8 mouse cellular contexts compared by ENCODE assay signal in the genomic region with DNA sequence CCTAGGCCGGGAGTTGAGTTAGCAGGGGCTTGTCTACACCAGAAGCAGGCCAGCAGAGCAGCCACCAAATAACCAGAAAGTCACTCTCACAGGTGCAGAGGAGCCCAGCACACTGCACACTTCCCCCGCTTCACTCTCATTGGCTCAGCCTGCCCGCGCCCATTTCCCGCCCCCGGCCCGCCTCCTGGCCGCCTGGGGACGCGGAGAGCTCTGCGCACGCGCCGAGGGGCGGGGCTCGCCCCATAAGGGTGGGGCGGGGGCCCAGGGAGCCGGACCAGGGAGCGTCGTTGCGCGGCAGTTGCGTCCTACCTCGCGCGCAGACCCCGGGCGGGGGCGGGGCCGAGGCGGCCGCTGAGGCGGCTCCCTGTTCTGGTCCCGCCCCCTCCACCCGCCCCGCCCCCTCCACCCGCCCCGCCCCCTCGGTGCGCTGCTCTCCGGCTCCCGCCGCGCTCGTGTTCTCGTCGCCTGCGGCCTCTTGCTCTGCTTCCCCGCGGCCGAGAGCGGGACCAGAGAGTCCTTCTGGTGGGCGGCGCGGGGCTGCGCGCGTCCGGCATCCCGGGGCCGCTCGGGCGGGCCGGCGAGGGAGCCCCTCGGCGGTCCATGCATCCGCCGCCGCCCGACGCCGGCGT. TPM values are rescaled to one million over a fixed set of nuclear protein-coding genes. Genes with fewer than 3 reads are reported as not detected.
A peak's percentile ranks its signal among the peaks of the same experiment; 100 is the strongest.
DNase-seq lines count a peak whose midpoint lies in the region; ATAC-seq and TF ChIP-seq lines count a peak whose summit lies in the region.

A gene (plus strand): TSS at position 264 of the 629 bp plus-strand sequence.

- H3K4me2 ChIP-seq in lung, embryonic 15.5 days = peak within 1 kb of the TSS; percentile 99

- TF ChIP-seq POLR2A in MEL (IDR thresholded peaks at IDR 0.05; ENCODE audit: control insufficient read depth in 1 of 2, insufficient read depth in 1 of 2, low read depth in 1 of 2, low read length in 2 of 2, poor library complexity in 1 of 2) = peak in 1 of 2 experiments; percentile 38; a peak in 1 of 4 replicates
- no peak for TF ChIP-seq POLR2A in thymus, adult 2 months (IDR thresholded peaks at IDR 0.05; ENCODE audit: control insufficient read depth, extremely low read depth, insufficient read depth, low read length, poor library complexity)

- peaks cover 0 to 2% of the 10 kb centered on the region in 2 experiments; a peak in 1 of 4 replicates for H3K27me3 ChIP-seq in MEL (ENCODE audit: control insufficient read depth in 1 of 2, insufficient read depth in 2 of 2, low read length in 2 of 2)
- H3K27me3 ChIP-seq in hindbrain, embryonic 10.5 days (ENCODE audit: insufficient read depth, poor library complexity, severe bottlenecking) = peaks cover 15% of the 10 kb centered on the region
- peaks cover 15% of the 10 kb centered on the region for H3K27me3 ChIP-seq in lung, embryonic 15.5 days
- H3K27me3 ChIP-seq in thymus, adult 2 months (ENCODE audit: control insufficient read depth, insufficient read depth, low read length) = peaks cover 4% of the 10 kb centered on the region

- no peak for TF ChIP-seq CTCF in MEL (IDR thresholded peaks at IDR 0.05 in 2 of 3, conservative IDR thresholded peaks at IDR 0.05 in 1 of 3; ENCODE audit: control insufficient read depth in 1 of 3, insufficient read depth in 1 of 3, low read depth in 2 of 3, low read length in 3 of 3, poor library complexity in 1 of 3, severe bottlenecking in 1 of 3)
- no peak for TF ChIP-seq CTCF in thymus, adult 2 months (IDR thresholded peaks at IDR 0.05; ENCODE audit: borderline replicate concordance, control insufficient read depth, extremely low read depth, insufficient read depth, low read length, poor library complexity)

- ATAC-seq in lung, embryonic 15.5 days (ENCODE audit: borderline replicate concordance, extremely low read depth, low FRiP score, low TSS enrichment) = peak; percentile 99

- DNase-seq in MEL (ENCODE audit: low read depth, low spot score) = peak; percentile 96
- peak; percentile 94 for DNase-seq in cerebellum, adult 9-11 months
- peak; percentile 87 to 94 for DNase-seq in frontal cortex, adult 2 months (ENCODE audit: extremely low spot score in 1 of 2, low spot score in 1 of 2)
- DNase-seq in hindbrain, embryonic 10.5 days (ENCODE audit: low spot score) = peak; percentile 95
- DNase-seq in layer of hippocampus, adult 9-10 months (ENCODE audit: low spot score) = peak; percentile 50
- DNase-seq in ovary, adult 18-20 months (ENCODE audit: low spot score) = peak; percentile 93
- DNase-seq in thymus, adult 2 months = peak; percentile 88

- H3K79me2 ChIP-seq in MEL (ENCODE audit: control insufficient read depth, insufficient read depth, low read length, poor library complexity) = peaks cover 2% of the 10 kb centered on the region; the same call in 1 of the 2 replicates

- TF ChIP-seq EP300 in MEL (IDR thresholded peaks at IDR 0.05; ENCODE audit: low read depth in 1 of 2, low read length in 2 of 2) = no peak; a peak in 1 of 4 replicates

- no peaks in the 10 kb centered on the region for H3K9me3 ChIP-seq in MEL (replicated peaks; ENCODE audit: insufficient read depth, low read length)
- H3K9me3 ChIP-seq in hindbrain, embryonic 10.5 days = no peaks in the 10 kb centered on the region
- no peaks in the 10 kb centered on the region for H3K9me3 ChIP-seq in lung, embryonic 15.5 days

- no peak within 1 kb of the TSS for H3K27ac ChIP-seq in MEL (ENCODE audit: control insufficient read depth, low read depth, low read length)
- peak within 1 kb of the TSS; percentile 86 for H3K27ac ChIP-seq in hindbrain, embryonic 10.5 days
- H3K27ac ChIP-seq in lung, embryonic 15.5 days = no peak within 1 kb of the TSS
- no peak within 1 kb of the TSS for H3K27ac ChIP-seq in thymus, adult 2 months (ENCODE audit: control insufficient read depth, insufficient read depth, low read length)

- H3K36me3 ChIP-seq in MEL (ENCODE audit: control insufficient read depth in 1 of 2, insufficient read depth in 2 of 2, low read length in 2 of 2) = no peaks in the 10 kb centered on the region
- no peaks in the 10 kb centered on the region for H3K36me3 ChIP-seq in hindbrain, embryonic 10.5 days
- no peaks in the 10 kb centered on the region for H3K36me3 ChIP-seq in lung, embryonic 15.5 days
- no peaks in the 10 kb centered on the region for H3K36me3 ChIP-seq in thymus, adult 2 months (ENCODE audit: control insufficient read depth, insufficient read depth, low read length)

- H3K9ac ChIP-seq in MEL (ENCODE audit: control insufficient read depth, low read depth, low read length, poor library complexity, severe bottlenecking) = peak within 1 kb of the TSS; percentile 86
- peak within 1 kb of the TSS; percentile 59 for H3K9ac ChIP-seq in lung, embryonic 15.5 days

- no peak for TF ChIP-seq RAD21 in MEL (IDR thresholded peaks at IDR 0.05; ENCODE audit: low read depth, low read length)

- H3K4me3 ChIP-seq in MEL (ENCODE audit: control insufficient read depth in 1 of 2, insufficient read depth in 1 of 2, low read depth in 2 of 2, low read length in 2 of 2) = peak within 1 kb of the TSS; percentile 70 to 84
- peak within 1 kb of the TSS; percentile 73 for H3K4me3 ChIP-seq in hindbrain, embryonic 10.5 days
- H3K4me3 ChIP-seq in lung, embryonic 15.5 days = peak within 1 kb of the TSS; percentile 67
- peak within 1 kb of the TSS; percentile 28 for H3K4me3 ChIP-seq in thymus, adult 2 months (ENCODE audit: control insufficient read depth, insufficient read depth, low read length)

- H3K4me1 ChIP-seq in MEL (ENCODE audit: control insufficient read depth in 1 of 2, insufficient read depth in 2 of 2, low read length in 2 of 2) = no peaks in the 10 kb centered on the region
- H3K4me1 ChIP-seq in hindbrain, embryonic 10.5 days (replicated peaks) = peaks cover 16% of the 10 kb centered on the region
- H3K4me1 ChIP-seq in lung, embryonic 15.5 days = 0 out of 2 replicates have a peak, but pooled peaks cover 10% of the 10 kb centered on the region
- peaks cover 8% of the 10 kb centered on the region for H3K4me1 ChIP-seq in thymus, adult 2 months (replicated peaks; ENCODE audit: control insufficient read depth, insufficient read depth, low read length)

- WGBS in hindbrain, embryonic 10.5 days = under 1% methylated on average over 68 of the region's 74 CpGs
- WGBS in lung, embryonic 15.5 days = 0% methylated on average over 57 of the region's 74 CpGs
- WGBS in thymus, adult 2 months = under 1% methylated on average over 48 of the region's 74 CpGs

TF ChIP-seq in MEL, 35 proteins besides CTCF, POLR2A, EP300 and RAD21:
- TF ChIP-seq MXI1 (IDR thresholded peaks at IDR 0.05; ENCODE audit: low read depth, low read length) (no peak; the same call in 1 of the 2 replicates), NRF1 (IDR thresholded peaks at IDR 0.05; ENCODE audit: insufficient read depth, low read depth, low read length, poor library complexity, severe bottlenecking) (peak; percentile 96), CHD1 (IDR thresholded peaks at IDR 0.05; ENCODE audit: low read depth, low read length) (no peak), ETS1 (IDR thresholded peaks at IDR 0.05; ENCODE audit: low read depth, low read length) (peak; percentile 47; the same call in 1 of the 2 replicates), HCFC1 (IDR thresholded peaks at IDR 0.05; ENCODE audit: low read depth, low read length) (peak; percentile 22; the same call in 1 of the 2 replicates), SIN3A (IDR thresholded peaks at IDR 0.05; ENCODE audit: low read length) (peak; percentile 57), GATA1 (IDR thresholded peaks at IDR 0.05; ENCODE audit: low read depth, low read length) (no peak), NELFE (IDR thresholded peaks at IDR 0.05; ENCODE audit: low read depth, low read length) (peak; percentile 13; the same call in 1 of the 2 replicates), ZC3H11A (IDR thresholded peaks at IDR 0.05; ENCODE audit: low read depth, low read length) (no peak), TBP (IDR thresholded peaks at IDR 0.05; ENCODE audit: low read depth, low read length) (0 out of 2 replicates have a peak, but pooled peaks have one; percentile 40), MAX (IDR thresholded peaks at IDR 0.05; ENCODE audit: low read length) (peak; percentile 79), ELF1 (IDR thresholded peaks at IDR 0.05; ENCODE audit: low read depth, low read length) (no peak), E2F4 (IDR thresholded peaks at IDR 0.05; ENCODE audit: borderline replicate concordance, low read depth, low read length) (peak; percentile 62; the same call in 1 of the 2 replicates), MAZ (IDR thresholded peaks at IDR 0.05; ENCODE audit: low read depth, low read length) (peak; percentile 87)

RNA-seq across cellular contexts. Expression of the gene that starts here (rescaled TPM):
- 1.0 and 1.3 TPM in 2 replicates for total RNA-seq in MEL (2012; rRNA removed)
- 1 to 10 TPM in 1 of 2 experiments, not detected in 1; 3.0 TPM for polyA plus RNA-seq in MEL (2012; ENCODE audit: insufficient read depth in 1 of 2, insufficient read length in 2 of 2, low read depth in 1 of 2, low replicate concordance in 2 of 2, missing spikeins in 1 of 2)
- 20.8 and 23.5 TPM in 2 replicates for polyA plus RNA-seq in frontal cortex, adult 2 months (2012; rRNA removed)
- polyA plus RNA-seq in hindbrain, embryonic 10.5 days (2016; fragmentation: Nextera tagmentation; extraction: Ambion mirVana) = 1.7 and 2.2 TPM in 2 replicates
- 1.3 and 2.2 TPM in 2 replicates for polyA plus RNA-seq in lung, embryonic 15.5 days (2015; fragmentation: Nextera tagmentation; extraction: Ambion mirVana)
- 0.12 and 0.15 TPM in 2 replicates for polyA plus RNA-seq in thymus, adult 2 months (2012; rRNA removed)

Comparison
In these comparisons a context has a peak if more than half of its experiments do, and no peak if none do; other contexts are left out.
1. Peak in DNase-seq and H3K4me3 ChIP-seq in thymus, adult 2 months; RNA of the gene not detected or under 1 TPM.